In the genomic region with DNA sequence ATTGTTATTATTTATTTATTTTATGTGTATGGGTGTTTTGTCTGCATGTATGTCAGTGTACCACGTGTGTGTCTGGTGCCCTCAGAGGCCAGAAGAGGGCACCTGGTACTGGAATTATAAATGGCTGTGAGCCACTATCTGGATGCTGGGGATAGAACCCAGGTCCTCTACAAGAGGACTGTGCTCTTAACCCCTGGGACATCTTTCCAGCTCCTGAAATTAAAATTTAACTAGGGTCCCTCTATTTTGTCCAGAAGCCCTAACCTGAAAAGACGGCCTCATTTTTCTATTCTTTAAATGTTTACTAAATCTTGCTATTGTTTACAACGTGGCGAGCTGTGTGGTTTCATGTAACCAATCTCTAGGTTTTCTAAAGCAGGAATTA, we compare ENCODE assay signal across 8 mouse cellular contexts. TPM values are rescaled to one million over a fixed set of nuclear protein-coding genes. Genes with fewer than 3 reads are reported as not detected.
DNase-seq lines count a peak whose midpoint lies in the region; ATAC-seq and TF ChIP-seq lines count a peak whose summit lies in the region.

No protein-coding gene starts in this region.

- no peak for ATAC-seq in hindbrain, embryonic 15.5 days (ENCODE audit: low FRiP score, low read depth)

- H3K4me3 ChIP-seq in left cerebral cortex, adult 2 months, result peak overlapping the region; percentile 64
- H3K4me3 ChIP-seq in hindbrain, embryonic 15.5 days, result peak overlapping the region; percentile 97

- peak overlapping the region; percentile 90 for H3K4me2 ChIP-seq in hindbrain, embryonic 15.5 days

- H3K4me1 ChIP-seq in hindbrain, embryonic 15.5 days (replicated peaks), result peaks cover 57% of the 10 kb centered on the region

- 29% methylated on average over 4 of the region's 4 CpGs for WGBS in hindbrain, embryonic 15.5 days

- DNase-seq in left cerebral cortex, adult 2 months (ENCODE audit: extremely low spot score in 1 of 2, low spot score in 2 of 2), result no peak
- DNase-seq in left cerebral cortex, postnatal 14 days (ENCODE audit: low spot score in 2 of 2), result no peak
- peak; percentile 56 for DNase-seq in brain, adult 2 months (ENCODE audit: low read depth, low spot score)
- DNase-seq in lung, postnatal 36 days, result peak; percentile 40
- DNase-seq in ovary, postnatal 14 days (ENCODE audit: low spot score), result no peak
- no peak for DNase-seq in thymus, postnatal 25 days
- DNase-seq in layer of hippocampus, adult 18-20 months (ENCODE audit: low spot score in 2 of 2), result no peak

- no peaks in the 10 kb centered on the region for H3K9me3 ChIP-seq in hindbrain, embryonic 15.5 days

- peak overlapping the region; percentile 97 for H3K27ac ChIP-seq in left cerebral cortex, adult 2 months
- peak overlapping the region; percentile 48; the same call in 1 of the 2 replicates for H3K27ac ChIP-seq in hindbrain, embryonic 15.5 days (replicated peaks)

- H3K27me3 ChIP-seq in hindbrain, embryonic 15.5 days, result no peaks in the 10 kb centered on the region

- H3K9ac ChIP-seq in hindbrain, embryonic 15.5 days, result no peak overlapping the region; the same call in 1 of the 2 replicates

- intact Hi-C loops in left cerebral cortex, adult 2 months (cut with DNase I), result loop anchor here (1.0 kb wide), 1 partner anchor 23 kb away; no protein-coding TSS in a partner anchor
- intact Hi-C loops in left cerebral cortex, postnatal 14 days (cut with DNase I), result loop anchor here (2.0 kb wide), 1 partner anchor 23 kb away; a partner anchor contains a TSS

- TF ChIP-seq CTCF in left cerebral cortex, adult 2 months (IDR thresholded peaks at IDR 0.05), result peak; percentile 15; the same call in 1 of the 2 replicates

- peaks cover 8% of the 10 kb centered on the region; the same call in 1 of the 2 replicates for H3K36me3 ChIP-seq in hindbrain, embryonic 15.5 days

RNA-seq across cellular contexts. Expression of a gene that starts 0.4 kb away (rescaled TPM):
- 100 to 1,000 TPM; 254 to 259 TPM for total RNA-seq in left cerebral cortex, adult 2 months (2021)
- 100 to 1,000 TPM; 308 to 321 TPM for total RNA-seq in left cerebral cortex, postnatal 14 days (2021)
- polyA plus RNA-seq in hindbrain, embryonic 15.5 days (2015; fragmentation: Nextera tagmentation; extraction: Ambion mirVana), result 336 and 350 TPM in 2 replicates
- 100 to 1,000 TPM; 253 to 259 TPM for total RNA-seq in layer of hippocampus, adult 18-20 months (2021)

RNA-seq across cellular contexts. Expression of a gene that starts 2.6 kb away (rescaled TPM):
- total RNA-seq in left cerebral cortex, adult 2 months (2021), result 1,000 to 10,000 TPM; 1,016 to 1,023 TPM
- total RNA-seq in left cerebral cortex, postnatal 14 days (2021), result 100 to 1,000 TPM; 581 to 593 TPM
- 110 and 114 TPM in 2 replicates for polyA plus RNA-seq in hindbrain, embryonic 15.5 days (2015; fragmentation: Nextera tagmentation; extraction: Ambion mirVana)
- 100 to 1,000 TPM; 839 to 860 TPM for total RNA-seq in layer of hippocampus, adult 18-20 months (2021)

RNA-seq across cellular contexts. Expression of a gene that starts 23.1 kb away (rescaled TPM):
- 10 to 100 TPM; 42.2 to 52.4 TPM for total RNA-seq in left cerebral cortex, adult 2 months (2021)
- total RNA-seq in left cerebral cortex, postnatal 14 days (2021), result 10 to 100 TPM; 41.2 to 44.7 TPM
- polyA plus RNA-seq in hindbrain, embryonic 15.5 days (2015; fragmentation: Nextera tagmentation; extraction: Ambion mirVana), result 16.1 and 17.5 TPM in 2 replicates
- 10 to 100 TPM; 48.1 to 53.2 TPM for total RNA-seq in layer of hippocampus, adult 18-20 months (2021)

RNA-seq across cellular contexts. Expression of a gene that starts 45.9 kb away (rescaled TPM):
- total RNA-seq in left cerebral cortex, adult 2 months (2021), result 10 to 100 TPM; 55.3 to 61.5 TPM
- total RNA-seq in left cerebral cortex, postnatal 14 days (2021), result 10 to 100 TPM; 59.1 to 61.5 TPM
- 115 and 118 TPM in 2 replicates for polyA plus RNA-seq in hindbrain, embryonic 15.5 days (2015; fragmentation: Nextera tagmentation; extraction: Ambion mirVana)
- total RNA-seq in layer of hippocampus, adult 18-20 months (2021), result 10 to 100 TPM; 55.2 to 57.5 TPM

RNA-seq across cellular contexts. Expression of a gene that starts 54.3 kb away (rescaled TPM):
- total RNA-seq in left cerebral cortex, adult 2 months (2021), result 100 to 1,000 TPM; 113 to 115 TPM
- 10 to 100 TPM; 63.6 to 78.9 TPM for total RNA-seq in left cerebral cortex, postnatal 14 days (2021)
- polyA plus RNA-seq in hindbrain, embryonic 15.5 days (2015; fragmentation: Nextera tagmentation; extraction: Ambion mirVana), result 19.1 and 19.6 TPM in 2 replicates
- total RNA-seq in layer of hippocampus, adult 18-20 months (2021), result 100 to 1,000 TPM; 103 to 114 TPM

Comparison
In these comparisons a context has a peak if more than half of its experiments do, and no peak if none do; other contexts are left out.
1. DNase-seq: peak in brain, adult 2 months (single experiment) and lung, postnatal 36 days (single experiment); none in left cerebral cortex, adult 2 months (0 of 2), left cerebral cortex, postnatal 14 days (0 of 2), ovary, postnatal 14 days (single experiment), thymus, postnatal 25 days (single experiment) and layer of hippocampus, adult 18-20 months (0 of 2).